In the genomic region with DNA sequence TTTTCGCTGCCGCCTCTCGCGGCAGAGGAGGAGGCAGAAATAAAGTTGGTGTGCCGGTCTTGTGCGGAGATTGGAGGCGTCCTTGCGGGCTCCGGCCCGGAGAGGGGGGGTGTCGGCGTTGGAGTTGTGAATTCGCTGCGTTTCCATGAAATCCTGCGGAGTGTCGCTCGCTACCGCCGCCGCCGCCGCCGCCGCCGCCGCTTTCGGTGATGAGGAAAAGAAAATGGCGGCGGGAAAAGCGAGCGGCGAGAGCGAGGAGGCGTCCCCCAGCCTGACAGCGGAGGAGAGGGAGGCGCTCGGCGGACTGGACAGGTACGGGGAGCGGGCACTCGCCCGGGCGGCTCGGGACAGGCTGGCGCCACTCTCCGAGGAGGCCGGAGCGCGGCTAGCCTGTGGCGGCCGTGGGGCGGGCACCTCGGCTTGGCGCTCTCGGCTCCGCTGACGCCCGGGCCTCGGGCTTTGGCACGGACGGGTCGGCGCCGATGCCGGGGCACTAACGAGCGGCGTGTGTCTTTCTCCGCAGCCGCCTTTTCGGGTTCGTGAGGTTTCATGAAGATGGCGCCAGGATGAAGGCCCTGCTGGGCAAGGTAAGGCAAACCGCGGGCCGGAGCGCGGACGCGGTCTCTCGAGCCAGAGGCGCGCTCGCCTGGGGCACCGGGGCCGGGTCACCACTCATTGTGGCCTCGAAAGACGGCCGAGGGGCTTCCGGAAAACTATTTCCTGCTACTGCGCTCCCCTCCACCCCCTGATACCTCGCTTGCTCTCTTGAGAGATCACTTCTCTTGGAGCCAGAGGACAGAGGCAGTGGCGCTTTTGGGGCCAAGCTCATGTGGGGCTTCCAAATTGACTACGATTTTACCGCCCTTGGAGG, we compare ENCODE assay signal across 8 mouse cellular contexts. TPM values are rescaled to one million over a fixed set of nuclear protein-coding genes. Genes with fewer than 3 reads are reported as not detected.
DNase-seq lines count a peak whose midpoint lies in the region; ATAC-seq and TF ChIP-seq lines count a peak whose summit lies in the region.

No protein-coding gene starts in this region.

- peak; percentile 10 to 59 for DNase-seq in gastrocnemius, adult 8-10 months (ENCODE audit: low spot score in 2 of 2)
- DNase-seq in limb, embryonic 10.5 days (ENCODE audit: low spot score) = peak; percentile 69

- H3K4me3 ChIP-seq in limb, embryonic 10.5 days = peak overlapping the region; percentile 88
- peak overlapping the region; percentile 85 for H3K4me3 ChIP-seq in midbrain, embryonic 12.5 days
- peak overlapping the region; percentile 98 for H3K4me3 ChIP-seq in small intestine, adult 2 months (ENCODE audit: low read depth, low read length)

- peak overlapping the region; percentile 89 for H3K9ac ChIP-seq in midbrain, embryonic 12.5 days (replicated peaks)

- no peak for TF ChIP-seq POLR2A in small intestine, adult 2 months (IDR thresholded peaks at IDR 0.05; ENCODE audit: low read depth, low read length)

- peak overlapping the region; percentile 58 for H3K4me2 ChIP-seq in midbrain, embryonic 12.5 days (replicated peaks)

- no peaks in the 10 kb centered on the region for H3K27me3 ChIP-seq in limb, embryonic 10.5 days (ENCODE audit: low read depth, poor library complexity, severe bottlenecking)
- H3K27me3 ChIP-seq in midbrain, embryonic 12.5 days = no peaks in the 10 kb centered on the region
- no peaks in the 10 kb centered on the region for H3K27me3 ChIP-seq in small intestine, adult 2 months (ENCODE audit: control insufficient read depth, insufficient read depth, low read length)

- H3K36me3 ChIP-seq in limb, embryonic 10.5 days = no peaks in the 10 kb centered on the region
- H3K36me3 ChIP-seq in midbrain, embryonic 12.5 days = no peaks in the 10 kb centered on the region
- H3K36me3 ChIP-seq in small intestine, adult 2 months (ENCODE audit: control insufficient read depth, insufficient read depth, low read length) = no peaks in the 10 kb centered on the region

- under 1% methylated on average over 78 of the region's 95 CpGs for WGBS in limb, embryonic 10.5 days
- under 1% methylated on average over 84 of the region's 95 CpGs for WGBS in midbrain, embryonic 12.5 days
- WGBS in small intestine, adult 2 months = under 1% methylated on average over 56 of the region's 95 CpGs

- no peaks in the 10 kb centered on the region for H3K4me1 ChIP-seq in limb, embryonic 10.5 days
- no peaks in the 10 kb centered on the region for H3K4me1 ChIP-seq in midbrain, embryonic 12.5 days
- H3K4me1 ChIP-seq in small intestine, adult 2 months (ENCODE audit: control insufficient read depth, insufficient read depth, insufficient read length, low read length) = no peaks in the 10 kb centered on the region

- no peak for TF ChIP-seq CTCF in small intestine, adult 2 months (IDR thresholded peaks at IDR 0.05; ENCODE audit: extremely low read depth, insufficient read length, insufficient replicate concordance, low read depth, low read length)

- peak; percentile 5 for ATAC-seq in activated CD4-positive, CD25-positive, alpha-beta regulatory T cell, adult 4 months
- ATAC-seq in common myeloid progenitor, adult 5-6 weeks (replicated peaks; ENCODE audit: low read depth, poor library complexity, severe bottlenecking) = 0 out of 2 replicates have a peak, but pooled peaks have one; percentile 3
- peak; percentile 9 for ATAC-seq in inflammation-experienced regulatory T-cells, adult 6 months
- peak; percentile 6; the same call in 1 of the 2 replicates for ATAC-seq in midbrain, embryonic 12.5 days (ENCODE audit: low FRiP score, low read depth)
- no peak for ATAC-seq in monocyte, adult 5-6 weeks (replicated peaks; ENCODE audit: insufficient number of reproducible peaks, low FRiP score, low TSS enrichment, poor library complexity, severe bottlenecking)

- peak overlapping the region; percentile 97 for H3K27ac ChIP-seq in limb, embryonic 10.5 days
- peak overlapping the region; percentile 96 for H3K27ac ChIP-seq in midbrain, embryonic 12.5 days (replicated peaks)
- H3K27ac ChIP-seq in small intestine, adult 2 months (ENCODE audit: insufficient read depth, low read depth, low read length) = peak overlapping the region; percentile 98

- no peaks in the 10 kb centered on the region for H3K9me3 ChIP-seq in limb, embryonic 10.5 days (replicated peaks)
- no peaks in the 10 kb centered on the region for H3K9me3 ChIP-seq in midbrain, embryonic 12.5 days

RNA-seq across cellular contexts. Expression of a gene that starts 0.7 kb away (rescaled TPM):
- polyA plus RNA-seq in activated CD4-positive, CD25-positive, alpha-beta regulatory T cell, adult 4 months (2017; shearing (Covaris generic)) = 10 to 100 TPM; 24.3 to 29.4 TPM
- 57.7 and 63.1 TPM in 2 replicates for total RNA-seq in common myeloid progenitor, adult 5-6 weeks (2017)
- total RNA-seq in gastrocnemius, adult 8-10 months (2022) = 10 to 100 TPM; 15.5 to 34.9 (median 23.5) TPM
- 10 to 100 TPM; 20.1 to 30.6 (median 29.7) TPM for polyA plus RNA-seq in inflammation-experienced regulatory T-cells, adult 6 months (2017; shearing (Covaris generic))
- polyA plus RNA-seq in limb, embryonic 10.5 days (2016; fragmentation: Nextera tagmentation; extraction: Ambion mirVana) = 23.2 and 26.9 TPM in 2 replicates
- polyA plus RNA-seq in midbrain, embryonic 12.5 days (2016; fragmentation: Nextera tagmentation; extraction: Ambion mirVana) = 35.3 and 39.0 TPM in 2 replicates
- polyA plus RNA-seq in small intestine, adult 2 months (2012; rRNA removed) = 4.4 and 7.3 TPM in 2 replicates
- 62.3 to 100 TPM (median 89.7 TPM) in 3 replicates for total RNA-seq in monocyte, adult 5-6 weeks (2017)

RNA-seq across cellular contexts. Expression of a gene that starts 17.4 kb away (rescaled TPM):
- not detected for polyA plus RNA-seq in activated CD4-positive, CD25-positive, alpha-beta regulatory T cell, adult 4 months (2017; shearing (Covaris generic))
- not detected in 2 replicates for total RNA-seq in common myeloid progenitor, adult 5-6 weeks (2017)
- total RNA-seq in gastrocnemius, adult 8-10 months (2022) = not detected
- not detected for polyA plus RNA-seq in inflammation-experienced regulatory T-cells, adult 6 months (2017; shearing (Covaris generic))
- not detected in 2 replicates for polyA plus RNA-seq in limb, embryonic 10.5 days (2016; fragmentation: Nextera tagmentation; extraction: Ambion mirVana)
- polyA plus RNA-seq in midbrain, embryonic 12.5 days (2016; fragmentation: Nextera tagmentation; extraction: Ambion mirVana) = not detected in 2 replicates
- not detected in 2 replicates for polyA plus RNA-seq in small intestine, adult 2 months (2012; rRNA removed)
- 0.75 TPM in 1 of 3 replicates, not detected in the others for total RNA-seq in monocyte, adult 5-6 weeks (2017)
